Mouse (Mus musculus): ENCODE data around the gene Pex10. TPM values are rescaled to one million over a fixed set of nuclear protein-coding genes. Genes with fewer than 3 reads are reported as not detected.

Gene Pex10
- polyA plus RNA-seq, 1 experiment, result 15.4 TPM

DNA sequence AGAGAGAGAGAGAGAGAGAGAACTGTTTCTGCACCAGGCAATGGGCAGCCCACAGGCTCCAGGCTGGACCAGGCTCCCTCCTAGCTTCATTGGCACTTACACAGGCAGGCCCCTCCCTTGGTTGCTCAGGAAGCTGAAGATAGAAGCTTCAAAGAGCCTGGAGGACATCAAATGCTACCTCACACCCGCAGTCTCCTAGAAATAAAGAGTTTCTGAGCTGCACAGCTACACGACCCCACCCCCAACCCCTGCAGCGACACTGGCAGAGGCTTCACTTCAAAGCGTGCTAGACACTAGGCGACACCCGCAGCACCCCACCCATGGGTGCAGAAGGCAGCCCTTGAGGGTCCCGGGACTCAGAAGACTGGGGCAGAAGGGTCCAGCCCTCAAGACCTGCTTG is 16.7 kb upstream of the Pex10 start:
- TF ChIP-seq POLR2A (IDR thresholded peaks at IDR 0.05; ENCODE audit: insufficient read depth, low read length) (no peak), EP300 (IDR thresholded peaks at IDR 0.05; ENCODE audit: insufficient read depth, low read depth, low read length) (no peak), CTCF (IDR thresholded peaks at IDR 0.05; ENCODE audit: low read depth, low read length) (no peak)
- Histone ChIP-seq H3K36me3 (ENCODE audit: control insufficient read depth, insufficient read depth, low read length, poor library complexity, severe bottlenecking) (no peaks in the 10 kb centered on the region), H3K4me1 (ENCODE audit: control insufficient read depth, insufficient read depth, low read length) (peaks cover 1% of the 10 kb centered on the region), H3K9ac (ENCODE audit: low read depth, poor library complexity, severe bottlenecking) (no peak overlapping the region), H3K27me3 (ENCODE audit: control insufficient read depth, insufficient read depth, low read length, poor library complexity, severe bottlenecking) (no peaks in the 10 kb centered on the region), H3K9me3 (replicated peaks; ENCODE audit: control insufficient read depth, insufficient read depth, low read length, poor library complexity, severe bottlenecking) (no peaks in the 10 kb centered on the region), H3K4me3 (ENCODE audit: low read depth, low read length) (no peak overlapping the region), H3K27ac (ENCODE audit: insufficient read depth, low read length) (no peak overlapping the region)

DNA sequence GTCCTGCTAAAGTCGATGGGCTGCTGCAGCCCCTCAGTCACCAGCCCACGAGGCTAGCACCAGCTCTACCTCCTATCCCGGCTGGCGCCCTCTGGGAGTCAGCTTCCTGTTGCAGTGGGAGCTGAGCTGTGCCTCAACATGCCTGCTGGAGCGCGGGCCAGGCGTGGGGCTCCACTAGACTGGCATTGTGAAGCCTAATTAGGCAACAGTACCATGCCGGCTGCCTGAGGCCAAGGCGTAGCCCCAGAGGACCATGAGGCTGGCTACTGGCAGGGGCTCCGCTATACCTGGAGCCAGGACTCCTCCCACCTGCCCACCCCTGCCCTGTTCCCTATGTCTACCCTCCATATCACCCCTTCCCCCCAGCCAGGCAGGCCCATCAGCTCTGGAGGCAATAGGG is 10.1 kb upstream of the Pex10 start, which contains the start of gene Plch2:
TSS of gene Plch2 (minus strand) at position 61 of the 400 bp plus-strand sequence.
- H3K9ac ChIP-seq (ENCODE audit: low read depth, poor library complexity, severe bottlenecking), result no peak within 1 kb of the TSS
- H3K27ac ChIP-seq (ENCODE audit: insufficient read depth, low read length), result no peak within 1 kb of the TSS
- H3K36me3 ChIP-seq (ENCODE audit: control insufficient read depth, insufficient read depth, low read length, poor library complexity, severe bottlenecking), result no peaks in the 10 kb centered on the region
- H3K4me3 ChIP-seq (ENCODE audit: low read depth, low read length), result no peak within 1 kb of the TSS
- peaks cover 1% of the 10 kb centered on the region for H3K4me1 ChIP-seq (ENCODE audit: control insufficient read depth, insufficient read depth, low read length)
- H3K27me3 ChIP-seq (ENCODE audit: control insufficient read depth, insufficient read depth, low read length, poor library complexity, severe bottlenecking), result no peaks in the 10 kb centered on the region
- H3K9me3 ChIP-seq (replicated peaks; ENCODE audit: control insufficient read depth, insufficient read depth, low read length, poor library complexity, severe bottlenecking), result no peaks in the 10 kb centered on the region
- TF ChIP-seq EP300 (IDR thresholded peaks at IDR 0.05; ENCODE audit: insufficient read depth, low read depth, low read length), result no peak
- TF ChIP-seq CTCF (IDR thresholded peaks at IDR 0.05; ENCODE audit: low read depth, low read length), result no peak
- TF ChIP-seq POLR2A (IDR thresholded peaks at IDR 0.05; ENCODE audit: insufficient read depth, low read length), result no peak

DNA sequence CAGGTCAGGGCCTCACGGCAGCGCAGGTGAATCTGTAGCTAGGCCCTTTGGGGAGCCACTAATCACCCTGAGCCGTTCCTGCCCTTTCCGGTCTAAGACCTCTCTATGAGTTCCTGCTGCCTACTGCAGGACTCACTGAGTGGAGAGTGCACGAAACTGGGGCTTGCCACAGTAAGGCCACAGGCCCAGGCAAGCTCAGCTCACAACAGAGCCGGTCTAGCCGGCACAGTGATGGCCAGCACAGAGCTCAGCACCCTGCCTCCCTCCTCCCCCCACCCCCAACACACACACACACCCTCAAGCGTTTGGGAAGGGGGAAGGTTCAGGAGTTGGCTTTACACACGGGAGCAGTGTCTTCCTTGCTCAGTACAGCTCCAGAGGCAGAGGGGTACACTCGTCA is 8.5 kb upstream of the Pex10 start:
- H3K27me3 ChIP-seq (ENCODE audit: control insufficient read depth, insufficient read depth, low read length, poor library complexity, severe bottlenecking), result no peaks in the 10 kb centered on the region
- no peaks in the 10 kb centered on the region for H3K36me3 ChIP-seq (ENCODE audit: control insufficient read depth, insufficient read depth, low read length, poor library complexity, severe bottlenecking)
- TF ChIP-seq EP300 (IDR thresholded peaks at IDR 0.05; ENCODE audit: insufficient read depth, low read depth, low read length), result no peak
- TF ChIP-seq CTCF (IDR thresholded peaks at IDR 0.05; ENCODE audit: low read depth, low read length), result no peak
- TF ChIP-seq POLR2A (IDR thresholded peaks at IDR 0.05; ENCODE audit: insufficient read depth, low read length), result no peak
- H3K9me3 ChIP-seq (replicated peaks; ENCODE audit: control insufficient read depth, insufficient read depth, low read length, poor library complexity, severe bottlenecking), result no peaks in the 10 kb centered on the region
- no peak overlapping the region for H3K4me3 ChIP-seq (ENCODE audit: low read depth, low read length)
- H3K4me1 ChIP-seq (ENCODE audit: control insufficient read depth, insufficient read depth, low read length), result peaks cover 2% of the 10 kb centered on the region
- H3K27ac ChIP-seq (ENCODE audit: insufficient read depth, low read length), result no peak overlapping the region
- H3K9ac ChIP-seq (ENCODE audit: low read depth, poor library complexity, severe bottlenecking), result no peak overlapping the region

GRCm38 (mm10) chr4:155063895-155064294 is 2.9 kb upstream of the Pex10 start:
- peaks cover 2% of the 10 kb centered on the region for H3K4me1 ChIP-seq (ENCODE audit: control insufficient read depth, insufficient read depth, low read length)

DNA sequence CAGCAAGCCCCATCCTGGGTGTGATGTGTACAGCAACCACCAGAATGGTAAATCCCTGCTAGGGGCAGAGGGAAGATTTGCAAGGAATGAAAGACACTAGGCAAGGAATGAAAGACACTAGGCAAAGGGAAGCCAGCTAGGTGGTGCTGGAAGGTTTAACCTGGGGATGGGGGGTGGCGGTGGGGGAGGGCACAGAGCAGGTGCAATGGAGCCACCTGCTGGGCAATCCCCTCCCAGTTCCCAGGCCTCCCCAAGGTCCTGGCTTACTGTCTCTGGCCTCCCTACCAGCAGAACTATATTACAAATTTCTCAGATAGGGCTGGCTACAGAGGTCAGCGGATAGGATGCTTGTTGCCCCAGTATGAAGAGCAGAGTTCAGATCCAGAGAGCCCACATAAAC is 2.3 kb upstream of the Pex10 start:
- Histone ChIP-seq H3K9ac (ENCODE audit: low read depth, poor library complexity, severe bottlenecking) (no peak overlapping the region), H3K27me3 (ENCODE audit: control insufficient read depth, insufficient read depth, low read length, poor library complexity, severe bottlenecking) (no peaks in the 10 kb centered on the region), H3K4me1 (ENCODE audit: control insufficient read depth, insufficient read depth, low read length) (peaks cover 2% of the 10 kb centered on the region), H3K36me3 (ENCODE audit: control insufficient read depth, insufficient read depth, low read length, poor library complexity, severe bottlenecking) (no peaks in the 10 kb centered on the region), H3K9me3 (replicated peaks; ENCODE audit: control insufficient read depth, insufficient read depth, low read length, poor library complexity, severe bottlenecking) (no peaks in the 10 kb centered on the region), H3K27ac (ENCODE audit: insufficient read depth, low read length) (0 out of 2 replicates have a peak overlapping the region, but pooled peaks have one; percentile 17), H3K4me3 (ENCODE audit: low read depth, low read length) (no peak overlapping the region)
- TF ChIP-seq CTCF (IDR thresholded peaks at IDR 0.05; ENCODE audit: low read depth, low read length) (peak; percentile 52), POLR2A (IDR thresholded peaks at IDR 0.05; ENCODE audit: insufficient read depth, low read length) (no peak)

More at GRCm38 (mm10) chr4:155063895-155064294, 2.9 kb upstream of the Pex10 start:
- no peak for TF ChIP-seq CTCF (IDR thresholded peaks at IDR 0.05; ENCODE audit: low read depth, low read length)
- TF ChIP-seq POLR2A (IDR thresholded peaks at IDR 0.05; ENCODE audit: insufficient read depth, low read length), result no peak
- TF ChIP-seq EP300 (IDR thresholded peaks at IDR 0.05; ENCODE audit: insufficient read depth, low read depth, low read length), result 0 out of 2 replicates have a peak, but pooled peaks have one; percentile 60
- H3K4me3 ChIP-seq (ENCODE audit: low read depth, low read length), result no peak overlapping the region
- no peak overlapping the region for H3K9ac ChIP-seq (ENCODE audit: low read depth, poor library complexity, severe bottlenecking)
- no peaks in the 10 kb centered on the region for H3K36me3 ChIP-seq (ENCODE audit: control insufficient read depth, insufficient read depth, low read length, poor library complexity, severe bottlenecking)
- no peaks in the 10 kb centered on the region for H3K27me3 ChIP-seq (ENCODE audit: control insufficient read depth, insufficient read depth, low read length, poor library complexity, severe bottlenecking)
- no peak overlapping the region for H3K27ac ChIP-seq (ENCODE audit: insufficient read depth, low read length)
- H3K9me3 ChIP-seq (replicated peaks; ENCODE audit: control insufficient read depth, insufficient read depth, low read length, poor library complexity, severe bottlenecking), result no peaks in the 10 kb centered on the region

DNA sequence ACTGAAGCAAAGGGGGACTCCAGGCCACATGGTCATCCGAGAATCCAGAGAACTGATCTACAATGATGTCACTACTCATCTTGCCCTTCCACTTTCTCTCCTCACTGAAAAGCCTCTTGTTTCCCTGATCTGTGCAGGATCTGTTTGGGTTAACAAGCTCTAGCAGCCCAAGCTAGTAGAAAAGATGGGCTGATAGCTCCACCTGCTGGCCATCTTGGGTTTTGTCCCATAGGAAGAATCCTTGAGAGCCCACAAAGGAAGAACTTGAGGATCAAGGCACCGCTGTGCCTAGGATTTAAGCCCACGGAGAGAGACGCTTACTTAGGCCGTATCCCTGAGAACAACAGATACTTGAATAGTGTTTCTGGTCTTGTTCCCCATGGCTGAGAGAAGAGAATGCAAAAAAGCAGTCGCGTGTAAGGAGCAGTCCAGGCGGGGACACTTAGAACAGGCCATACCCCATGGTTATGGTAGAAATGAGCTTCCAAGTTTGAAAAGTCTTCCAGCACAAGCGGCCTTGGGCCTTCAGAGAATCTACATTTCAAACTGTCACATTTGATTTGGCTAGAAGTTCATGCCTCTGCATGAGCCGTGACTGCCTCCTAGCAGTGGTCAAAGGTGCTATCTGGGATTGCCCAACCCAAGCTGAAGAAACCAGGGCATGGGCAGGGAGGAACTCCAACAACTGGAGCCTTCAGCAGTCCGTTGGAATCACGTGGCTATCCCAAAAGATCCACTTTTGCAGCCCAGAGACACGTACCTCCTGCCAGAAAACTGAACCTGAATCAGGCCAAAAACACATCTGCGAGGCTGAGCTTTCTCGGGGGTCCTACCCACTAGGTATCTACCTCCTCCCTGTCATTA is 614 bp upstream of the Pex10 start:
- Histone ChIP-seq H3K27ac (ENCODE audit: insufficient read depth, low read length) (no peak overlapping the region), H3K4me1 (ENCODE audit: control insufficient read depth, insufficient read depth, low read length) (peaks cover 2% of the 10 kb centered on the region), H3K27me3 (ENCODE audit: control insufficient read depth, insufficient read depth, low read length, poor library complexity, severe bottlenecking) (no peaks in the 10 kb centered on the region), H3K36me3 (ENCODE audit: control insufficient read depth, insufficient read depth, low read length, poor library complexity, severe bottlenecking) (peaks cover 13% of the 10 kb centered on the region), H3K9ac (ENCODE audit: low read depth, poor library complexity, severe bottlenecking) (no peak overlapping the region), H3K4me3 (ENCODE audit: low read depth, low read length) (peak overlapping the region; percentile 60), H3K9me3 (replicated peaks; ENCODE audit: control insufficient read depth, insufficient read depth, low read length, poor library complexity, severe bottlenecking) (no peaks in the 10 kb centered on the region)
- TF ChIP-seq CTCF (IDR thresholded peaks at IDR 0.05; ENCODE audit: low read depth, low read length), result peak; percentile 27
- TF ChIP-seq POLR2A (IDR thresholded peaks at IDR 0.05; ENCODE audit: insufficient read depth, low read length), result no peak
